Mouse (Mus musculus) CD4-positive, CD25-positive, alpha-beta regulatory T cell, adult 9 weeks (primary cell): Measurements from ENCODE around the gene Vmn1r43. TPM values are rescaled to one million over a fixed set of nuclear protein-coding genes. Genes with fewer than 3 reads are reported as not detected.

ENCODE experiments used
- polyA plus RNA-seq: library from polyadenylated mRNA; unstranded; fragments of 100-300 nt; shearing (Covaris generic); gene quantifications from one replicate; pipeline ENCODE4 v1.2.1, GENCODE M21; 2017

Gene Vmn1r43
- 0.17 TPM for polyA plus RNA-seq

DNA sequence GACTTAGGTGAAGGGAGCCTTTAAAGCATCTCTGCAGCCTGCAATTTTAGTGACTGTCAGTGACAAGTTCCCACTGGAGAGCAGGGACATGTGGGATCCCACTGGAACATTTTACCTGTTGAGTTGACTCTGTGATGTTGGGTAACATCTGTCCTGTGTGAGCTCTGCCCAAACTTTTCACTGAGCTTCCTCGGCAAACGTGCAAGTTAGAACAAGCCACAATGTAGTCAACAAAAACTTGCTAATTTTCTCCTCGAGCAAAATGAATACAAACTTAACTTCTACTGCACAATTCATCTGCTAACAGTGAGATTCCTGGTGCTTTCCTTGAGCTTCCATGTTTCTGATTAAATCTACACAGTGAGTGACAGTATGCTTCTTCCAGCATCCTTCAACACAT lies at the start of gene Vmn1r43, which contains the start of gene Vmn1r42:
Gene Vmn1r43, minus strand, starts transcription at position 101 of the 400 bp plus-strand sequence.
Gene Vmn1r42, minus strand, starts transcription at position 101 of the 400 bp plus-strand sequence.

DNA sequence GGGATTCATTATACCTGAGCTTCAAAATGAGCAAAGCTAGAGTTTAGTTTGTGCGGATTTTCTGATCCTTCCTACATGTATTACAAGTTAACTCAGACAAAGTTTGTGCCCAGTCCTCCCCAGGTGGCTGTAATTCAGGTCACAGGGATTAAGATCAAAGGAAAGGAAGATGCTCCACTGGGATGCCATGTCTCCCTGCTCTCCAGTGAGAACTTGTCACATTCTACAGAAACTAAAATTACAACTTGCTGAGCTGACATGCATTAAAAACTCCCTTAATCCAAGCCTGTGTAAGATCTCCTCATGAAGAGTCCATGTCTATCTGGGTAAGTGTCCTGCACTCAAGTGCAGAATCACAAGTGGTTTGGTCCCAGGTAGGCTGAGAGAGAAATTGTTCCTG lies 7.1 kb upstream of the Vmn1r43 start, which contains the start of gene Vmn1r44:
Gene Vmn1r44, plus strand, starts transcription at position 301 of the 400 bp plus-strand sequence.

Other genes with a start within 250 kb of the Vmn1r43 start
- 1.2 TPM for gene Txnrd3, start 232.4 kb downstream of the Vmn1r43 start, polyA plus RNA-seq
- gene Vmn1r40, start 168.9 kb downstream of the Vmn1r43 start, polyA plus RNA-seq, result not detected
- gene Vmn1r41, start 135.6 kb downstream of the Vmn1r43 start, polyA plus RNA-seq, result not detected
- not detected for gene Vmn1r42, start within 50 bp of the Vmn1r43 start, polyA plus RNA-seq
- gene Vmn1r44, start 7.2 kb upstream of the Vmn1r43 start, polyA plus RNA-seq, result not detected
- gene Vmn1r45, start 64.2 kb upstream of the Vmn1r43 start, polyA plus RNA-seq, result not detected
- 0.02 TPM for gene Vmn1r46, start 92.9 kb upstream of the Vmn1r43 start, polyA plus RNA-seq
- not detected for gene Vmn1r47, start 139.7 kb upstream of the Vmn1r43 start, polyA plus RNA-seq
- not detected for gene Vmn1r48, start 160.4 kb upstream of the Vmn1r43 start, polyA plus RNA-seq
- gene Vmn1r49, start 202.1 kb upstream of the Vmn1r43 start, polyA plus RNA-seq, result 0.04 TPM
- gene Vmn1r50, start 225.0 kb upstream of the Vmn1r43 start, polyA plus RNA-seq, result not detected
- not detected for gene Vmn1r51, start 246.2 kb upstream of the Vmn1r43 start, polyA plus RNA-seq